Mouse (Mus musculus) C2C12 (cell line): ENCODE data around the gene Bcam. TPM values are rescaled to one million over a fixed set of nuclear protein-coding genes. Genes with fewer than 3 reads are reported as not detected.

ENCODE experiments used
- H3K27me3 ChIP-seq: one replicate; pipeline ENCODE4 v1.6.1; 2011; ENCODE audit not compliant: control insufficient read depth, insufficient read depth, insufficient read length
- H3K36me3 ChIP-seq: one replicate; pipeline ENCODE4 v1.6.1; 2011; ENCODE audit not compliant: control insufficient read depth, insufficient read depth
- H3K4me3 ChIP-seq: one replicate; pipeline ENCODE4 v1.5.1; 2011; ENCODE audit warnings: mild to moderate bottlenecking, control low read depth; ENCODE audit not compliant: poor library complexity, insufficient read depth, severe bottlenecking
- H3K79me2 ChIP-seq: one replicate; pipeline ENCODE4 v1.6.1; 2011; ENCODE audit not compliant: control insufficient read depth, insufficient read depth
- H3K79me3 ChIP-seq: one replicate; pipeline ENCODE4 v1.6.1; 2011; ENCODE audit warnings: low read depth, control low read depth
- H3ac ChIP-seq: one replicate; pipeline ENCODE3; 2011; ENCODE audit warnings: low read depth; ENCODE audit not compliant: control insufficient read depth, insufficient read length
- CEBPB ChIP-seq: IDR thresholded peaks from one replicate; pipeline ENCODE4 v1.6.1; 2011; ENCODE audit warnings: low read depth, mild to moderate bottlenecking, control low read depth, moderate library complexity
- CTCF ChIP-seq: IDR thresholded peaks from one replicate; pipeline ENCODE4 v1.5.1; 2011; ENCODE audit not compliant: control insufficient read depth, insufficient read depth, insufficient read length
- FOSL1 ChIP-seq: IDR thresholded peaks from one replicate; pipeline ENCODE4 v1.8.0; 2011; ENCODE audit warnings: mild to moderate bottlenecking, low read length; ENCODE audit not compliant: poor library complexity, insufficient read depth, severe bottlenecking
- MAX ChIP-seq: IDR thresholded peaks from one replicate; pipeline ENCODE4 v1.6.1; 2011; ENCODE audit warnings: mild to moderate bottlenecking, control low read depth
- MYOD1 ChIP-seq: IDR thresholded peaks from one replicate; pipeline ENCODE4 v1.6.1; 2011; ENCODE audit warnings: low read depth; ENCODE audit not compliant: control insufficient read depth, insufficient read length
- MYOG ChIP-seq: IDR thresholded peaks from one replicate; pipeline ENCODE4 v1.6.1; 2011; ENCODE audit not compliant: control insufficient read depth, insufficient read length; ENCODE audit errors: extremely low read depth
- USF1 ChIP-seq: IDR thresholded peaks from one replicate; pipeline ENCODE4 v1.6.1; 2011; ENCODE audit warnings: low read depth, mild to moderate bottlenecking, control low read depth, moderate library complexity
- polyA plus RNA-seq: library from polyadenylated mRNA; unstranded; fragments of >200 nt; fragmentation: generic; extraction: Trizol; gene quantifications from one replicate; pipeline ENCODE4 v1.2.1, GENCODE M21; 2012; ENCODE audit warnings: missing spikeins

Bcam gene
- polyA plus RNA-seq, 1 experiment = 1.7 TPM

- H3K27me3 ChIP-seq = peaks cover 9% of the 10 kb centered on the region
Measured at GRCm38 (mm10) chr7:19769434-19770374, 1.1 kb downstream of the Bcam start.

GRCm38 (mm10) chr7:19769001-19769400 is 1.8 kb downstream of the Bcam start:
- H3K4me3 ChIP-seq = no peak overlapping the region
- H3K79me3 ChIP-seq = no peaks in the 10 kb centered on the region
- no peak for TF ChIP-seq CTCF
- no peak for TF ChIP-seq MYOD1
- no peak for TF ChIP-seq CEBPB
- TF ChIP-seq FOSL1 = no peak
- no peak for TF ChIP-seq MAX
- no peak for TF ChIP-seq USF1
- no peak for TF ChIP-seq MYOG
- no peaks in the 10 kb centered on the region for H3K79me2 ChIP-seq
- no peaks in the 10 kb centered on the region for H3K36me3 ChIP-seq
- no peak overlapping the region for H3ac ChIP-seq
- peaks cover 9% of the 10 kb centered on the region for H3K27me3 ChIP-seq

More at GRCm38 (mm10) chr7:19769434-19770374, 1.1 kb downstream of the Bcam start:
- TF ChIP-seq CTCF = no peak
- no peak for TF ChIP-seq MYOD1
- no peak for TF ChIP-seq MYOG
- no peak for TF ChIP-seq MAX
- TF ChIP-seq FOSL1 = no peak
- no peak for TF ChIP-seq CEBPB
- TF ChIP-seq USF1 = no peak
- Histone ChIP-seq H3K79me3 (no peaks in the 10 kb centered on the region), H3ac (no peak overlapping the region), H3K4me3 (no peak overlapping the region), H3K36me3 (no peaks in the 10 kb centered on the region), H3K79me2 (no peaks in the 10 kb centered on the region)

DNA sequence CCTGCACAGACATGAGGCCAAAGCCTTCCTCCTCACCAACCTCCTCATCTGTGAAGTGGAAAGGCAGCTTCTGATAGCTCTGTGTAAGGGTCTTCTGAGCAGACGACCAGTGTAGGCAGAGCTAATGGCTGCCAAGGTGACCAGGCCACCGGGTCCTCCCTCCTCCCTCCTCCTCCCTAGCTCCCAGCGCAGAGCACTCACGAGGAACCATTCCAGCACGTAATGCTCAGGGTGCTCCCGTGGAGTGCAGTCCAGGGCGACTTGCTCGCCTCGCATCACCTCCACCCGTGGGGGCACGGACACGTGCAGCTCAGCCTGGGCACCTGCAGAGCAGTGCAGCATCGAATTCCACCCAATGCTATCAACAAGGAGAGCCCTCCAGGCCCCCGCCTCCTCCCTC is 2.6 kb downstream of the Bcam start:
- Histone ChIP-seq H3K4me3 (no peak overlapping the region), H3K36me3 (no peaks in the 10 kb centered on the region), H3K79me3 (no peaks in the 10 kb centered on the region), H3K27me3 (peaks cover 9% of the 10 kb centered on the region), H3ac (no peak overlapping the region), H3K79me2 (no peaks in the 10 kb centered on the region)
- TF ChIP-seq CEBPB (no peak), MYOG (no peak)

- Histone ChIP-seq H3K79me2 (no peaks in the 10 kb centered on the region), H3K36me3 (no peaks in the 10 kb centered on the region), H3K4me3 (no peak overlapping the region), H3ac (no peak overlapping the region), H3K79me3 (no peaks in the 10 kb centered on the region), H3K27me3 (peaks cover 13% of the 10 kb centered on the region)
- no peak for TF ChIP-seq MAX
- no peak for TF ChIP-seq CTCF
- no peak for TF ChIP-seq USF1
- no peak for TF ChIP-seq MYOD1
- no peak for TF ChIP-seq MYOG
- no peak for TF ChIP-seq FOSL1
- no peak for TF ChIP-seq CEBPB
Measured at GRCm38 (mm10) chr7:19764581-19764980, 6.2 kb downstream of the Bcam start.

DNA sequence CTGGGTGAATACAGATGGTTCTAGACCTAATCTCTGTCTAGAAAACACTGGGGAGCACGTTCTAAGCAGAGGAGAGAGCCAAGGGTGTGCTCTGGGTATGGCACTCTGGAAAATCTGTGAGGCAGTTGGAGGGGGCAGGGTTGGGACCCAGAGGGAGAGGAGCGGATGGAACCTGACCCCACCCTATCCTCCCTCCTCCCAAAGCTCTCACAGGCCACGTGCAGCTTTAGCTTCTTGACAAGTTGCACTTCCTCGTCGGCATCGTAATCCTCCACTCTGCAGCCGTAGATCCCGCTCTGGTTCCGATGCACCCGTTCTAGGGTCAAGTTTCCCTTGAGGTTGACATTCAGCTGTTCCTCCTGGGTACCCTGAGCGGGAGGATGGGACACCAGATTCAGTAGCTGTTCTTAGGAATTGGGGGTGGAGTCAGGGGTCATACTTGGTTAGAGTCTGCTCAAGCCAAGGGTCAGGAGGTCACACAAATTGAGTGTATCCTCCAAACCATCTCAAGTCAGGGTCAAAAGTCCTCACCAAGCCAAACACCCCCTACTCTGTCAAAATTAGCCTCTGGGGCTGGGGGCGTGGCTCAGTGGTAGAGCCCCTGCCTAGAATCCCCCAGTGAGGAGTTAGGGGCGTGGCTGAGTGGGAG is 6.9 kb downstream of the Bcam start:
- Histone ChIP-seq H3K4me3 (no peak overlapping the region), H3K36me3 (no peaks in the 10 kb centered on the region), H3K27me3 (peaks cover 13% of the 10 kb centered on the region), H3ac (no peak overlapping the region), H3K79me3 (no peaks in the 10 kb centered on the region), H3K79me2 (no peaks in the 10 kb centered on the region)
- TF ChIP-seq CEBPB = no peak
- TF ChIP-seq MYOD1 = no peak
- no peak for TF ChIP-seq USF1
- TF ChIP-seq CTCF = no peak
- no peak for TF ChIP-seq MAX
- TF ChIP-seq FOSL1 = no peak

- Histone ChIP-seq H3K36me3 (no peaks in the 10 kb centered on the region), H3K79me2 (no peaks in the 10 kb centered on the region), H3K4me3 (no peak overlapping the region), H3K79me3 (no peaks in the 10 kb centered on the region), H3ac (no peak overlapping the region), H3K27me3 (peaks cover 8% of the 10 kb centered on the region)
- TF ChIP-seq CEBPB (no peak), USF1 (no peak), MYOD1 (no peak), MYOG (no peak), MAX (no peak), FOSL1 (no peak), CTCF (no peak)
Measured at GRCm38 (mm10) chr7:19762283-19762682, 8.5 kb downstream of the Bcam start.
